ENCODE assay signal across 18 mouse cellular contexts in the genomic region with DNA sequence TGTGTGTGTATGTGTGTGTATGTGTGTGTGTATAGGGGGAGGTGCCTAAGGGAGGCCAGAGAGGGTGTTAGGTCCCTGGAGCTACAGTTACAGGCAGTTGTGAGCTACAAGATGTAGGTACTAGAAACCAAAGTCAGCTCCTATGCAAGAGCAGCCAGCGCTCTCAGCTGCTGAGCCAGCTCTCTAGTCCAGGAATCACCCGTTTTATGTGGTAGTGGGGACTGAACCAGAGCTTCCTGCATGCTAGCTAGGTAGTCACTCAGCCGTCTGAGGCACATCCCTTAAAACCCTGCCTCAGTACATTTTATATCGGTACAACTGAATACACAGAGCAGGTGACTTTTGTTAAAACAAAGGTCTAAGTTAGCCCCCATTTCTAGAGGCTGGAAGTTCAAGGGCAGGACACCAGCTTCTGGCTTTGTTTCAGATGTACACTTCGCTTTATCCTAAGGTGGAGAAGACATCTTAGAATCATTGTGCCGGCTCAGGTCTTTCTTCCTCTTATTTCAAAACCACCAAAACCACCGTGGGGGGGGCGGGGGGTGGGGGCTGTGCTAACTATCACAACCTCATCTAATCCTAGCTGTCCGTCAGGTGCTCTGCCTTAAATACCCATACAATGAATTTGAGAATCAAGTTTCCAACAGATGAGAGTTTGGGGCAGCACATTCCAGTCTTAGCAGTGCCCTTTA. TPM values are rescaled to one million over a fixed set of nuclear protein-coding genes. Genes with fewer than 3 reads are reported as not detected.
DNase-seq lines count a peak whose midpoint lies in the region; ATAC-seq and TF ChIP-seq lines count a peak whose summit lies in the region.
"Had no signal": no experiment of that assay in that cellular context is flagged by ENCODE, and none has a peak within 500 bp of the region (broad histone marks: within the 10 kb centered on the region; RNA-seq: fewer than 3 reads in every experiment).

No protein-coding gene starts in this region.

- no peaks in the 10 kb centered on the region for H3K36me3 ChIP-seq in splenic B cell, adult 2 months (ENCODE audit: control insufficient read depth, insufficient read depth, low read length, poor library complexity, severe bottlenecking)
- H3K36me3 ChIP-seq in stomach, postnatal 0 days (ENCODE audit: control insufficient read depth, insufficient read depth, low read length), result no peaks in the 10 kb centered on the region
- H3K36me3 ChIP-seq in hindbrain, postnatal 0 days (ENCODE audit: insufficient read depth, low read length), result no peaks in the 10 kb centered on the region
- H3K36me3 ChIP-seq: embryonic facial prominence, embryonic 15.5 days; forebrain, embryonic 12.5 days; heart, embryonic 12.5 days; hindbrain, embryonic 12.5 days had no signal

- TF ChIP-seq EP300 in stomach, postnatal 0 days (optimal IDR thresholded peaks at IDR 0.05), result no peak

- H3K27me3 ChIP-seq in splenic B cell, adult 2 months (ENCODE audit: control insufficient read depth, insufficient read depth, low read length, poor library complexity, severe bottlenecking), result no peaks in the 10 kb centered on the region; the same call in 1 of the 2 replicates
- H3K27me3 ChIP-seq in stomach, postnatal 0 days (ENCODE audit: control insufficient read depth, insufficient read depth, low read length), result no peaks in the 10 kb centered on the region
- H3K27me3 ChIP-seq in hindbrain, postnatal 0 days (ENCODE audit: insufficient read depth, low read length), result no peaks in the 10 kb centered on the region
- H3K27me3 ChIP-seq: embryonic facial prominence, embryonic 15.5 days; forebrain, embryonic 12.5 days; heart, embryonic 12.5 days; hindbrain, embryonic 12.5 days had no signal

- no peak overlapping the region for H3K4me3 ChIP-seq in stomach, postnatal 0 days (ENCODE audit: low read depth, low read length)
- no peak overlapping the region for H3K4me3 ChIP-seq in hindbrain, postnatal 0 days (ENCODE audit: low read length)
- H3K4me3 ChIP-seq: embryonic facial prominence, embryonic 15.5 days; forebrain, embryonic 12.5 days; gastrocnemius, adult 2 months; heart, embryonic 12.5 days; hindbrain, embryonic 12.5 days had no signal

- no peak overlapping the region for H3K4me2 ChIP-seq in stomach, postnatal 0 days (replicated peaks; ENCODE audit: low read depth)
- H3K4me2 ChIP-seq in hindbrain, postnatal 0 days (ENCODE audit: low read depth, low read length), result no peak overlapping the region
- H3K4me2 ChIP-seq: embryonic facial prominence, embryonic 15.5 days; forebrain, embryonic 12.5 days; heart, embryonic 12.5 days; hindbrain, embryonic 12.5 days had no signal

- peak; percentile 43 for DNase-seq in 416B (ENCODE audit: low read depth)
- DNase-seq in CD8-positive naive resting alpha-beta T cell, adult 2 months (ENCODE audit: low read depth in 2 of 2, low spot score in 2 of 2), result peak; percentile 23 to 34
- peak; percentile 56 for DNase-seq in splenic B cell, adult 2 months (ENCODE audit: low read depth, low spot score)
- DNase-seq in frontal cortex, adult 2 months (ENCODE audit: extremely low spot score in 1 of 2, low spot score in 1 of 2), result no peak
- no peak for DNase-seq in stomach, postnatal 0 days (ENCODE audit: low spot score)
- DNase-seq in hindbrain, postnatal 0 days (ENCODE audit: low spot score), result no peak
- no peak for DNase-seq in kidney, postnatal 25 days
- DNase-seq: adrenal gland, postnatal 25 days; cerebellum, postnatal 36 days; gastrocnemius, adult 2 months; kidney, adult 18-20 months; kidney, postnatal 4 days; lung, adult 2 months had no signal

- H3K4me1 ChIP-seq in stomach, postnatal 0 days (replicated peaks; ENCODE audit: control insufficient read depth, insufficient read depth), result no peaks in the 10 kb centered on the region
- H3K4me1 ChIP-seq in hindbrain, postnatal 0 days (ENCODE audit: insufficient read depth, low read length), result no peaks in the 10 kb centered on the region
- H3K4me1 ChIP-seq: forebrain, embryonic 12.5 days; heart, embryonic 12.5 days; hindbrain, embryonic 12.5 days had no signal

- no peak for TF ChIP-seq CTCF in stomach, postnatal 0 days (IDR thresholded peaks at IDR 0.05; ENCODE audit: low read depth)
- no peak for TF ChIP-seq CTCF in hindbrain, postnatal 0 days (IDR thresholded peaks at IDR 0.05; ENCODE audit: low read depth)

- no peak overlapping the region for H3K9ac ChIP-seq in stomach, postnatal 0 days (ENCODE audit: low read length)
- H3K9ac ChIP-seq in hindbrain, postnatal 0 days (replicated peaks; ENCODE audit: low read length), result no peak overlapping the region
- H3K9ac ChIP-seq: embryonic facial prominence, embryonic 15.5 days; forebrain, embryonic 12.5 days; heart, embryonic 12.5 days; hindbrain, embryonic 12.5 days had no signal

- WGBS in stomach, postnatal 0 days, result 77% methylated on average over 9 of the region's 9 CpGs
- 78% methylated on average over 9 of the region's 9 CpGs for WGBS in hindbrain, postnatal 0 days

- H3K9me3 ChIP-seq in stomach, postnatal 0 days (ENCODE audit: control insufficient read depth, low read length), result no peaks in the 10 kb centered on the region
- H3K9me3 ChIP-seq in hindbrain, postnatal 0 days (ENCODE audit: low read length), result no peaks in the 10 kb centered on the region
- H3K9me3 ChIP-seq: embryonic facial prominence, embryonic 15.5 days; forebrain, embryonic 12.5 days; heart, embryonic 12.5 days; hindbrain, embryonic 12.5 days had no signal

- peak; percentile 59 for ATAC-seq in common myeloid progenitor, adult 5-6 weeks (replicated peaks; ENCODE audit: low read depth, poor library complexity, severe bottlenecking)
- ATAC-seq in stomach, postnatal 0 days (ENCODE audit: low FRiP score, low TSS enrichment), result no peak
- ATAC-seq in hindbrain, postnatal 0 days, result no peak

- no peak overlapping the region for H3K27ac ChIP-seq in stomach, postnatal 0 days (replicated peaks)
- H3K27ac ChIP-seq in hindbrain, postnatal 0 days, result no peak overlapping the region
- H3K27ac ChIP-seq: embryonic facial prominence, embryonic 15.5 days; forebrain, embryonic 12.5 days; gastrocnemius, adult 2 months; hindbrain, embryonic 12.5 days had no signal

RNA-seq across cellular contexts. Expression of a gene that starts 12.6 kb away (rescaled TPM):
- total RNA-seq in common myeloid progenitor, adult 5-6 weeks (2017), result 2.3 and 3.1 TPM in 2 replicates
- 2.4 and 2.6 TPM in 2 replicates for polyA plus RNA-seq in frontal cortex, adult 2 months (2012; rRNA removed)
- polyA plus RNA-seq in stomach, postnatal 0 days (2015; fragmentation: Nextera tagmentation; extraction: Ambion mirVana), result 31.6 and 34.3 TPM in 2 replicates
- total RNA-seq in hindbrain, postnatal 0 days (2014; rRNA removed), result 1.9 and 2.6 TPM in 2 replicates
- 2.4 and 2.8 TPM in 2 replicates for polyA plus RNA-seq in hindbrain, postnatal 0 days (2015; fragmentation: Nextera tagmentation; extraction: Ambion mirVana)

Comparison
In these comparisons a context has a peak if more than half of its experiments do, and no peak if none do; other contexts are left out.
1. DNase-seq: peak in 416B (single experiment), CD8-positive naive resting alpha-beta T cell, adult 2 months (2 of 2) and splenic B cell, adult 2 months (single experiment); none in frontal cortex, adult 2 months (0 of 2), stomach, postnatal 0 days (single experiment), hindbrain, postnatal 0 days (single experiment) and kidney, postnatal 25 days (0 of 2).